8 mouse cellular contexts compared by ENCODE assay signal in genomic region chr2:168472899-168473298, GRCm38 (mm10).
DNase-seq lines count a peak whose midpoint lies in the region; ATAC-seq lines count a peak whose summit lies in the region.

No protein-coding gene starts in this region.

- H3K4me3 ChIP-seq in intestine, embryonic 16.5 days (ENCODE audit: low read length): peak overlapping the region; percentile 46
- peak overlapping the region; percentile 43 for H3K4me3 ChIP-seq in limb, embryonic 10.5 days
- H3K4me3 ChIP-seq in midbrain, embryonic 10.5 days: peak overlapping the region; percentile 53

- no peaks in the 10 kb centered on the region for H3K27me3 ChIP-seq in intestine, embryonic 16.5 days (replicated peaks; ENCODE audit: control insufficient read depth, insufficient read depth, low read length)
- peaks cover 29% of the 10 kb centered on the region for H3K27me3 ChIP-seq in limb, embryonic 10.5 days (ENCODE audit: low read depth, poor library complexity, severe bottlenecking)
- peaks cover 31% of the 10 kb centered on the region for H3K27me3 ChIP-seq in midbrain, embryonic 10.5 days (ENCODE audit: low read depth, poor library complexity, severe bottlenecking)

- H3K4me2 ChIP-seq in intestine, embryonic 16.5 days (ENCODE audit: low read depth, low read length): peak overlapping the region; percentile 62

- peaks cover 5% of the 10 kb centered on the region for H3K4me1 ChIP-seq in intestine, embryonic 16.5 days (ENCODE audit: control insufficient read depth, insufficient read depth, low read length)
- peaks cover 44% of the 10 kb centered on the region for H3K4me1 ChIP-seq in limb, embryonic 10.5 days
- peaks cover 6% of the 10 kb centered on the region for H3K4me1 ChIP-seq in midbrain, embryonic 10.5 days

- peak overlapping the region; percentile 70 for H3K9ac ChIP-seq in intestine, embryonic 16.5 days (ENCODE audit: low read depth, low read length)

- H3K9me3 ChIP-seq in intestine, embryonic 16.5 days (ENCODE audit: control insufficient read depth, low read length): no peaks in the 10 kb centered on the region
- H3K9me3 ChIP-seq in limb, embryonic 10.5 days (replicated peaks): no peaks in the 10 kb centered on the region
- no peaks in the 10 kb centered on the region for H3K9me3 ChIP-seq in midbrain, embryonic 10.5 days (replicated peaks)

- H3K36me3 ChIP-seq in intestine, embryonic 16.5 days (ENCODE audit: control insufficient read depth, insufficient read depth, low read length): no peaks in the 10 kb centered on the region
- no peaks in the 10 kb centered on the region for H3K36me3 ChIP-seq in limb, embryonic 10.5 days
- no peaks in the 10 kb centered on the region for H3K36me3 ChIP-seq in midbrain, embryonic 10.5 days

- no peak overlapping the region for H3K27ac ChIP-seq in intestine, embryonic 16.5 days (ENCODE audit: low read length)
- peak overlapping the region; percentile 51 for H3K27ac ChIP-seq in limb, embryonic 10.5 days
- peak overlapping the region; percentile 64 for H3K27ac ChIP-seq in midbrain, embryonic 10.5 days (replicated peaks)

- ATAC-seq in granulocyte monocyte progenitor cell, adult 5-6 weeks (replicated peaks; ENCODE audit: poor library complexity, severe bottlenecking): peak; percentile 84
- ATAC-seq in intestine, embryonic 16.5 days: peak; percentile 66

- DNase-seq in adrenal gland, postnatal 10 days: peak; percentile 75
- DNase-seq in embryo, embryonic 10 days (ENCODE audit: low spot score): peak; percentile 67
- DNase-seq in limb, embryonic 10.5 days (ENCODE audit: low spot score): peak; percentile 75
- DNase-seq in midbrain, embryonic 10.5 days (ENCODE audit: low spot score): peak; percentile 68
- peak; percentile 63 for DNase-seq in spleen, adult 12 weeks (ENCODE audit: low spot score)
- no peak for DNase-seq in adipocyte (ENCODE audit: low spot score)

- 5% methylated on average over 16 of the region's 16 CpGs for WGBS in intestine, embryonic 16.5 days
- 9% methylated on average over 16 of the region's 16 CpGs for WGBS in limb, embryonic 10.5 days
- 7% methylated on average over 16 of the region's 16 CpGs for WGBS in midbrain, embryonic 10.5 days
